Mouse (Mus musculus) stomach, embryonic 14.5 days (tissue): ENCODE measurements around the gene Hnrnpd. TPM values are rescaled to one million over a fixed set of nuclear protein-coding genes. Genes with fewer than 3 reads are reported as not detected.

ENCODE experiments used
- ATAC-seq: fragments of 200-750 bp; cut with Nextera tagmentation; 2 replicates; pipeline ENCODE4 v1.8.0; 2017; ENCODE audit warnings: low read depth, moderate TSS enrichment; ENCODE audit not compliant: insufficient number of reproducible peaks, insufficient read depth, low FRiP score
- H3K27ac ChIP-seq: fragments of 300-500 bp; sonication (generic); 2 replicates; pipeline ENCODE4 v1.5.1; 2014; ENCODE audit warnings: mild to moderate bottlenecking, low read length, moderate library complexity, mixed read lengths
- H3K27me3 ChIP-seq: fragments of 300-500 bp; sonication (generic); 2 replicates; pipeline ENCODE4 v1.6.1; 2014; ENCODE audit warnings: low read length, control low read depth, mixed read lengths; ENCODE audit not compliant: control insufficient read depth, insufficient read depth
- H3K36me3 ChIP-seq: fragments of 300-500 bp; sonication (generic); 2 replicates; pipeline ENCODE4 v1.6.1; 2014; ENCODE audit warnings: mild to moderate bottlenecking, control low read depth, low read length, moderate library complexity, mixed read lengths; ENCODE audit not compliant: control insufficient read depth, insufficient read depth
- H3K4me1 ChIP-seq: fragments of 300-500 bp; sonication (generic); 2 replicates; pipeline ENCODE4 v1.6.1; 2014; ENCODE audit warnings: low read length, control low read depth, mixed read lengths; ENCODE audit not compliant: control insufficient read depth, insufficient read depth
- H3K4me2 ChIP-seq: fragments of 300-500 bp; sonication (generic); replicated peaks from 2 replicates; pipeline ENCODE4 v1.6.1; 2014; ENCODE audit warnings: low read depth, low read length, control low read depth
- H3K4me3 ChIP-seq: fragments of 300-500 bp; sonication (generic); 2 replicates; pipeline ENCODE4 v1.5.1; 2014; ENCODE audit warnings: low read depth, low read length, control low read depth
- H3K9ac ChIP-seq: fragments of 300-500 bp; sonication (generic); replicated peaks from 2 replicates; pipeline ENCODE4 v1.6.1; 2014; ENCODE audit warnings: low read depth, mild to moderate bottlenecking, control low read depth, low read length, moderate library complexity, mixed read lengths
- H3K9me3 ChIP-seq: fragments of 300-500 bp; sonication (generic); 2 replicates; pipeline ENCODE4 v1.6.1; 2016; ENCODE audit warnings: low read depth, low read length, control low read depth; ENCODE audit not compliant: control insufficient read depth
- WGBS: fragments of 180-500 bp; shearing (Covaris S2); extraction: QIAGEN DNeasy Blood & Tissue Kit; methylation state at CpG from one replicate; pipeline ENCODE4 v1.1.7; 2014; 5-methylcytosine and 5-hydroxymethylcytosine counted together
- polyA plus RNA-seq: library from polyadenylated mRNA; unstranded; fragments of >200 nt; fragmentation: Nextera tagmentation; extraction: Ambion mirVana; gene quantifications from 2 replicates; pipeline ENCODE4 v1.2.1, GENCODE M21; 2014

Hnrnpd gene
- polyA plus RNA-seq, 1 experiment from 2014 or later = 126 TPM

DNA sequence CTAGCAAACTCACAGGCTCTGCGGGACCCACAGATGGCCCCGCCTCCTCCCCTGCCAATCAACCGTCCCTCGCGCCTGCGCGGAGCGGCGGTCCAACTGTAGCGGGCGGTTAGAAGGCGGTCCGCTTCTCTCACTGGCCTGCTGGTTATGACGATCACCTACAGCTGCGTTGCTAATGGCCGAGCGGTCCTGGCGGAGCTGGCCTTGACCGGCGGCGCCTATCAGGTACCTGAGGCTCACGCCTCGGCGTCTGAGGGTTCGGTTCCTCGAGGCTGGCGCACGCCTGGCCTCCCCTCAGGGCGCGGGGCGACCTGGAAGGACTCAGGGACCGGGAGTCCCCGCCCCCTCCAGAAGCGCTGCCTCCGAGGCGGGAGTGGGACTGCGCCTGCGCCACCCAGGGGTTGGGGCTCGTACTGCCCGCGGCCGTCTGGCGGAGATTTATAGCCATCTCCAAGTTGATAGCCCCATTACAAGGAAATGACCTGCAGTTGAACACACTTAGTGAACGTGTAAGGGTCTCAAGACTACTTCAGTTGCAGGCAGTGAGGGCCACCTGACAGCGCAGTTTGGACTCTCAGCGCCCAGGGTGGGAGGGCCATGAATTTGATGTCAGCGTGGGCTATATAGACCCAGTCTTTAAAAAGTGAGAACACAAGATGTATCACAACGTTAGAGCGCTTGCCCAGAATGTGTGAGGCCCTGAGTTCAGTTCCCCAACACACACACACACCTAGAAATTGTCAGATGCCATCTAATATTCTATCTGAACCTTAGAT lies 72.4 kb downstream of the Hnrnpd start, which contains the start of gene Vamp9:
Gene Vamp9, plus strand, starts transcription at position 74 of the 776 bp plus-strand sequence.
- peak within 1 kb of the TSS; percentile 34; the same call in 1 of the 2 replicates for H3K9ac ChIP-seq
- H3K4me1 ChIP-seq = no peaks in the 10 kb centered on the region
- peak within 1 kb of the TSS; percentile 42 for H3K4me2 ChIP-seq
- no peaks in the 10 kb centered on the region for H3K9me3 ChIP-seq
- H3K27ac ChIP-seq = peak within 1 kb of the TSS; percentile 85
- H3K4me3 ChIP-seq = peak within 1 kb of the TSS; percentile 45
- H3K36me3 ChIP-seq = no peaks in the 10 kb centered on the region
- 8% methylated on average over 49 of the region's 49 CpGs for WGBS
- H3K27me3 ChIP-seq = no peaks in the 10 kb centered on the region
- ATAC-seq = peak; percentile 100

Other genes starting within 250 kb of the Hnrnpd start
- gene Rasgef1b, start 249.9 kb downstream of the Hnrnpd start, polyA plus RNA-seq = 13.9 and 14.8 TPM in 2 replicates
- 0.30 TPM in 1 of 2 replicates, not detected in the other for gene Vamp9, start 72.7 kb downstream of the Hnrnpd start, polyA plus RNA-seq
- gene 4930524J08Rik, start 123 bp upstream of the Hnrnpd start, polyA plus RNA-seq = 2.4 and 3.7 TPM in 2 replicates
- gene Hnrnpdl, start 60.7 kb upstream of the Hnrnpd start, polyA plus RNA-seq = 200 and 207 TPM in 2 replicates
- 39.4 and 45.4 TPM in 2 replicates for gene Enoph1, start 61.0 kb upstream of the Hnrnpd start, polyA plus RNA-seq
- gene Tmem150c, start 180.9 kb upstream of the Hnrnpd start, polyA plus RNA-seq = 4.7 and 4.9 TPM in 2 replicates